Mouse (Mus musculus) ES-E14 (cell line): ENCODE measurements around the gene Slc25a12. TPM values are rescaled to one million over a fixed set of nuclear protein-coding genes. Genes with fewer than 3 reads are reported as not detected.

Experiments used
- DNase-seq: peaks from one replicate; pipeline ENCODE4 v3.0.0-alpha.2; 2013; ENCODE audit warnings: low read depth, low spot score
- H3K27ac ChIP-seq: 2 replicates; pipeline ENCODE4 v1.5.1; 2012; ENCODE audit warnings: low read depth, mild to moderate bottlenecking, low read length, moderate library complexity, mixed read lengths; ENCODE audit not compliant: poor library complexity, insufficient read depth, severe bottlenecking
- H3K36me3 ChIP-seq: 2 replicates; pipeline ENCODE4 v1.6.1; 2012; ENCODE audit warnings: mild to moderate bottlenecking, low read length, moderate library complexity, mixed read lengths; ENCODE audit not compliant: control insufficient read depth, poor library complexity, insufficient read depth, severe bottlenecking
- H3K4me1 ChIP-seq, 2 experiments: fragments of 150-350 bp in 1 of 2; sonication (generic) in 1 of 2; 2 replicates each; pipeline ENCODE4 v1.6.1; 2012; ENCODE audit warnings: low read length in 2 of 2, mild to moderate bottlenecking in 1 of 2, mixed read lengths in 1 of 2; ENCODE audit not compliant: control insufficient read depth in 2 of 2, insufficient read depth in 2 of 2, poor library complexity in 1 of 2
- H3K4me3 ChIP-seq, 2 experiments: fragments of 150-350 bp in 1 of 2; sonication (generic) in 1 of 2; 2 replicates each; pipeline ENCODE4 v1.5.1; 2012; ENCODE audit warnings: low read length in 2 of 2, low read depth in 1 of 2, mild to moderate bottlenecking in 1 of 2, mixed read lengths in 1 of 2; ENCODE audit not compliant: insufficient read depth in 1 of 2, poor library complexity in 1 of 2, severe bottlenecking in 1 of 2
- H3K9ac ChIP-seq: 2 replicates; pipeline ENCODE4 v1.6.1; 2012; ENCODE audit warnings: low read depth, mild to moderate bottlenecking, low read length, mixed read lengths; ENCODE audit not compliant: poor library complexity, insufficient read depth, severe bottlenecking
- H3K9me3 ChIP-seq: fragments of 150-350 bp; sonication (generic); 2 replicates; pipeline ENCODE4 v1.6.1; 2012; ENCODE audit warnings: low read depth, mild to moderate bottlenecking, low read length; ENCODE audit not compliant: control insufficient read depth, insufficient read depth
- CHD2 ChIP-seq: IDR thresholded peaks from 2 replicates; pipeline ENCODE4 v1.6.1; 2014; ENCODE audit warnings: mild to moderate bottlenecking, low read depth, low read length, inconsistent platforms
- HCFC1 ChIP-seq: IDR thresholded peaks from 2 replicates; pipeline ENCODE4 v1.6.1; 2012; ENCODE audit warnings: low read length, inconsistent platforms, borderline replicate concordance; ENCODE audit not compliant: insufficient read depth
- MAFK ChIP-seq: IDR thresholded peaks from 2 replicates; pipeline ENCODE4 v1.6.1; 2014; ENCODE audit warnings: mild to moderate bottlenecking, low read depth, low read length, inconsistent platforms; ENCODE audit not compliant: insufficient read depth
- ZC3H11A ChIP-seq: IDR thresholded peaks from 2 replicates; pipeline ENCODE4 v1.6.1; 2012; ENCODE audit warnings: low read depth, mild to moderate bottlenecking, inconsistent platforms, low read length, borderline replicate concordance
- ZNF384 ChIP-seq: IDR thresholded peaks from 2 replicates; pipeline ENCODE4 v1.6.1; 2012; ENCODE audit warnings: low read depth, low read length, inconsistent platforms
- in situ Hi-C, 2 experiments: fragments of 600-800 bp; cut with MboI; formaldehyde crosslinking; loops; one replicate each; pipeline ENCODE4 v1.15.1; 2025; ENCODE audit warnings: low sequenced_read_pairs in 2 of 2, inconsistent platforms in 1 of 2; ENCODE audit not compliant: unreplicated experiment in 2 of 2
- total RNA-seq: library from RNA; depleted of rRNA; stranded (reverse); fragments of 300-350 nt; gene quantifications from 2 replicates; pipeline ENCODE4 v1.2.3, GENCODE M21; 2012

Gene Slc25a12
- total RNA-seq, 1 experiment: 42.6 TPM

- H3K27ac ChIP-seq: no peak overlapping the region
- no peaks in the 10 kb centered on the region; a peak in 1 of 4 replicates for H3K4me1 ChIP-seq
- in situ Hi-C loops: no loop called here
- no peak for DNase-seq
- no peak overlapping the region for H3K9ac ChIP-seq
- no peak overlapping the region for H3K4me3 ChIP-seq
- TF ChIP-seq ZC3H11A (no peak), MAFK (no peak), HCFC1 (no peak), ZNF384 (no peak), CHD2 (no peak)
- H3K36me3 ChIP-seq: peaks cover 4% of the 10 kb centered on the region; the same call in 1 of the 2 replicates
- no peaks in the 10 kb centered on the region for H3K9me3 ChIP-seq
Observed at GRCm38 (mm10) chr2:71293983-71294382, 73.6 kb downstream of the Slc25a12 start.

GRCm38 (mm10) chr2:71291566-71291965, 76.0 kb downstream of the Slc25a12 start:
- no peaks in the 10 kb centered on the region for H3K9me3 ChIP-seq
- in situ Hi-C loops: no loop called here
- H3K9ac ChIP-seq: no peak overlapping the region
- no peak for DNase-seq
- H3K36me3 ChIP-seq: peaks cover 5% of the 10 kb centered on the region; the same call in 1 of the 2 replicates
- TF ChIP-seq MAFK (no peak), HCFC1 (no peak)
- H3K4me1 ChIP-seq: no peaks in the 10 kb centered on the region; a peak in 1 of 4 replicates
- H3K4me3 ChIP-seq: no peak overlapping the region
- H3K27ac ChIP-seq: no peak overlapping the region

DNA sequence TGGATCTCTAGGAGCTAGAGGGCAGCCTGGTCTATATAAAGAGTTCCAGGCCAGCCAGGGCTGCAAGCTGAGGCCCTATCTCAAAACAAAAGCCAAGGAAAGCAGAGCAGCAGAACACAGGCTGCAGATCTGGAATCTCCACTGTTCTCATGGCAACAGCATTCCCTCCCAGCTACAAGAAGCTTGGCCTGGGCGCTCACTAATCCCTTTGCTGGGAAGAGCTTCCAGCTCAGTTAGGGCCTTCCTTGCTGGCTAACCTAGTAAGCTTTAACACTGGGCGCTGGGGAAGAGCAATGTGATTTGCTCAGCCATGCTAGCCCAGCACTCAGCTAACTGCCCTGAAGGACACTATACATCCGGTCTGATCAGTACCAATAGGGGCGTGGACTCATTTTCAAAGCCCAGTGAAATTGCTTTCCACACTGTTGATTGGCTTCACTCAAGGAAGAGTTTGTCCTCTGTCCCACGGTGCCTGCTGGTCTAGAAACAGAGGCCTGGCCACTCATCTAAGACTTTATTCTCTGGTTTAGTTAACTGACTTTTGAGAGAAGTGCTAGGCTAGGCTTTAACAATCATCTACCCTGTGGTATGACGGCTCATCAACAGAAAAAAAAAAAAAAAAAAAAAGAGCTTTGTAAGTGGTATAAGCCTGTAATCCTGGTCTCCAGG, 77.3 kb downstream of the Slc25a12 start:
- H3K9me3 ChIP-seq: no peaks in the 10 kb centered on the region
- TF ChIP-seq HCFC1 (no peak), ZNF384 (0 out of 2 replicates have a peak, but pooled peaks have one; percentile 72)
- no peak overlapping the region for H3K9ac ChIP-seq
- DNase-seq: no peak
- H3K4me3 ChIP-seq: no peak overlapping the region
- H3K4me1 ChIP-seq: no peaks in the 10 kb centered on the region; a peak in 1 of 4 replicates
- H3K36me3 ChIP-seq: peaks cover 5% of the 10 kb centered on the region; the same call in 1 of the 2 replicates
- no peak overlapping the region for H3K27ac ChIP-seq
- in situ Hi-C loops: no loop called here

GRCm38 (mm10) chr2:71281981-71282380, 85.6 kb downstream of the Slc25a12 start:
- no peak overlapping the region for H3K27ac ChIP-seq
- in situ Hi-C loops: no loop called here
- H3K4me3 ChIP-seq: no peak overlapping the region
- TF ChIP-seq ZC3H11A (no peak), CHD2 (no peak), MAFK (no peak), HCFC1 (no peak), ZNF384 (no peak)
- peaks cover 0 to 9% of the 10 kb centered on the region in 2 experiments; a peak in 1 of 4 replicates for H3K4me1 ChIP-seq
- DNase-seq: no peak
- peaks cover 4% of the 10 kb centered on the region; the same call in 1 of the 2 replicates for H3K36me3 ChIP-seq
- H3K9me3 ChIP-seq: no peaks in the 10 kb centered on the region
- H3K9ac ChIP-seq: no peak overlapping the region
